ENCODE assay signal across 8 mouse cellular contexts in the genomic region with DNA sequence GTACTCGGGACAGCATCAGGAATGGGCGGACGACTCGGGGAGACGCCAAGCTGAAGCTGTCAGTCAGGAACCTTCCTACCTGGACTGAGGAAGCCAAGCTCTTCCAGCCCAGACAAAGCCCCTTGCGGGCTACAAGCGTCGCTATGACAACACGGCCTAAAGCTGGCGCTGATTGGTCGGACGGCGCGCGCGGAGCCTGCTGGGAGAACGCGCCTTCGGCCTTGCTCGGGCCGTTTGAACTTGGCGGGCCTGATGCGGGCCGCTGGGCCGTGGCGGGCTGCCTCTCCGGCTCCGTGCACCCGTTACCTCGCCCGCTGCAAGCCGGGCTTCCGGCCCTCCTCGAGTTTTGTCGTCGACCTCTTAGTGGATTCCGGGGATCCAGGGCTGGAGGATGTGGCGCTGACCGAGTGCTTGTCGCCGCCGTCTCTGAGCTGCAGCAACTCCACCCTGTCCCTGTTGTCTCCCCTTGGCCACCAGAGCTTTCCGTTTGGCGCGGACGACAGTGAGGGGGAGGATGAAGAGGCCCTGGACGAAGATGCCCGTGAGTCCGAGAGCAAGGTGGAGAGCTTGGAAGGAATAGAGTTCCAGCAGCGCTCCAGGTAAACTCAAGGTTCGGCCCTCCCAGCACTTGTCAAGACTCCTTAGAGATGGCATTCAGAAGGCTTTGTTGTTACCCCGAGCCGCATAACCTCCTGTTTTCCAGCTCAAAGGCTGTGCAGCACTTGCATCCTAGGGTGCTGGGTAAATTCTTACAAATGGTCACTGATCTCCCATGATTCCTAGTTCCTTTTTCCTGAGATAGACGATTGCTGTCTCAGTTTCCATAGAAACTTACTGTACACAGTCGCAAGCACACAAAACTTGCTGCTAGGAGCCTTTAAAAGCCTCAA. TPM values are rescaled to one million over a fixed set of nuclear protein-coding genes. Genes with fewer than 3 reads are reported as not detected.
DNase-seq lines count a peak whose midpoint lies in the region; ATAC-seq lines count a peak whose summit lies in the region.

A gene (plus strand): TSS at position 202 of the 890 bp plus-strand sequence.

- no peaks in the 10 kb centered on the region for H3K27me3 ChIP-seq in forebrain, embryonic 10.5 days (ENCODE audit: poor library complexity, severe bottlenecking)
- no peaks in the 10 kb centered on the region for H3K27me3 ChIP-seq in heart, embryonic 16.5 days (ENCODE audit: control insufficient read depth, insufficient read depth, low read length)
- H3K27me3 ChIP-seq in liver, embryonic 15.5 days, result no peaks in the 10 kb centered on the region
- no peaks in the 10 kb centered on the region for H3K27me3 ChIP-seq in neural tube, embryonic 12.5 days (replicated peaks)

- DNase-seq in c-Kit-negative CD71-positive TER-119-positive erythroid progenitor cells, embryonic 14.5 days (ENCODE audit: low read depth, low spot score), result peak; percentile 92
- DNase-seq in forebrain, embryonic 10.5 days (ENCODE audit: extremely low spot score, low spot score), result peak; percentile 92
- peak; percentile 94 to 95 for DNase-seq in kidney, postnatal 36 days
- peak; percentile 90 for DNase-seq in telencephalon, adult 2 months (ENCODE audit: low read depth, low spot score)

- H3K9ac ChIP-seq in heart, embryonic 16.5 days (ENCODE audit: low read length), result peak within 1 kb of the TSS; percentile 92
- H3K9ac ChIP-seq in liver, embryonic 15.5 days, result peak within 1 kb of the TSS; percentile 80
- peak within 1 kb of the TSS; percentile 86 for H3K9ac ChIP-seq in neural tube, embryonic 12.5 days

- H3K9me3 ChIP-seq in forebrain, embryonic 10.5 days, result no peaks in the 10 kb centered on the region
- H3K9me3 ChIP-seq in heart, embryonic 16.5 days (replicated peaks; ENCODE audit: control insufficient read depth, low read length), result no peaks in the 10 kb centered on the region
- no peaks in the 10 kb centered on the region for H3K9me3 ChIP-seq in liver, embryonic 15.5 days (replicated peaks)
- no peaks in the 10 kb centered on the region for H3K9me3 ChIP-seq in neural tube, embryonic 12.5 days

- ATAC-seq in CD4-positive, CD25-positive, alpha-beta regulatory T cell, adult 4 months, result peak; percentile 96
- ATAC-seq in heart, embryonic 16.5 days (replicated peaks; ENCODE audit: extremely low read depth, insufficient read depth, low FRiP score), result peak; percentile 99
- ATAC-seq in liver, embryonic 15.5 days (ENCODE audit: insufficient read depth), result peak; percentile 98
- ATAC-seq in neural tube, embryonic 12.5 days (ENCODE audit: low FRiP score, low read depth), result peak; percentile 99

- H3K36me3 ChIP-seq in forebrain, embryonic 10.5 days (replicated peaks), result peaks cover 33% of the 10 kb centered on the region
- H3K36me3 ChIP-seq in heart, embryonic 16.5 days (ENCODE audit: control insufficient read depth, insufficient read depth), result 0 out of 2 replicates have a peak, but pooled peaks cover 6% of the 10 kb centered on the region
- peaks cover 27% of the 10 kb centered on the region for H3K36me3 ChIP-seq in liver, embryonic 15.5 days (replicated peaks)
- H3K36me3 ChIP-seq in neural tube, embryonic 12.5 days, result peaks cover 12% of the 10 kb centered on the region

- H3K27ac ChIP-seq in forebrain, embryonic 10.5 days, result peak within 1 kb of the TSS; percentile 98
- peak within 1 kb of the TSS; percentile 73 for H3K27ac ChIP-seq in heart, embryonic 16.5 days (ENCODE audit: low read length)
- peak within 1 kb of the TSS; percentile 83 for H3K27ac ChIP-seq in liver, embryonic 15.5 days (replicated peaks)
- peak within 1 kb of the TSS; percentile 67 for H3K27ac ChIP-seq in neural tube, embryonic 12.5 days

- under 1% methylated on average over 55 of the region's 55 CpGs for WGBS in forebrain, embryonic 10.5 days
- under 1% methylated on average over 55 of the region's 55 CpGs for WGBS in heart, embryonic 16.5 days
- under 1% methylated on average over 55 of the region's 55 CpGs for WGBS in liver, embryonic 15.5 days (ENCODE audit: insufficient replicate concordance)
- WGBS in neural tube, embryonic 12.5 days, result under 1% methylated on average over 55 of the region's 55 CpGs

- H3K4me3 ChIP-seq in forebrain, embryonic 10.5 days, result peak within 1 kb of the TSS; percentile 80
- peak within 1 kb of the TSS; percentile 78 for H3K4me3 ChIP-seq in heart, embryonic 16.5 days (ENCODE audit: low read length)
- H3K4me3 ChIP-seq in liver, embryonic 15.5 days (replicated peaks), result peak within 1 kb of the TSS; percentile 74
- peak within 1 kb of the TSS; percentile 71 for H3K4me3 ChIP-seq in neural tube, embryonic 12.5 days

- peak within 1 kb of the TSS; percentile 86 for H3K4me2 ChIP-seq in heart, embryonic 16.5 days (ENCODE audit: low read depth, low read length)
- H3K4me2 ChIP-seq in liver, embryonic 15.5 days, result peak within 1 kb of the TSS; percentile 67
- H3K4me2 ChIP-seq in neural tube, embryonic 12.5 days (replicated peaks), result peak within 1 kb of the TSS; percentile 78

- H3K4me1 ChIP-seq in forebrain, embryonic 10.5 days, result peaks cover 26% of the 10 kb centered on the region
- H3K4me1 ChIP-seq in heart, embryonic 16.5 days (ENCODE audit: control insufficient read depth, insufficient read depth, low read length), result peaks cover 20% of the 10 kb centered on the region
- peaks cover 38% of the 10 kb centered on the region for H3K4me1 ChIP-seq in liver, embryonic 15.5 days (replicated peaks)
- peaks cover 20% of the 10 kb centered on the region for H3K4me1 ChIP-seq in neural tube, embryonic 12.5 days

RNA-seq across cellular contexts. Expression of the gene that starts here (rescaled TPM):
- 1 to 10 TPM; 4.5 to 6.6 TPM for polyA plus RNA-seq in CD4-positive, CD25-positive, alpha-beta regulatory T cell, adult 4 months (2017; shearing (Covaris generic))
- polyA plus RNA-seq in forebrain, embryonic 10.5 days (2016; fragmentation: Nextera tagmentation; extraction: Ambion mirVana), result 58.9 and 63.7 TPM in 2 replicates
- 26.4 TPM in 2 replicates for polyA plus RNA-seq in heart, embryonic 16.5 days (2015; fragmentation: Nextera tagmentation; extraction: Ambion mirVana)
- 16.7 and 19.4 TPM in 2 replicates for polyA plus RNA-seq in liver, embryonic 15.5 days (2015; fragmentation: Nextera tagmentation; extraction: Ambion mirVana)
- polyA plus RNA-seq in neural tube, embryonic 12.5 days (2016; fragmentation: Nextera tagmentation; extraction: Ambion mirVana), result 51.3 and 55.6 TPM in 2 replicates

Comparison
In these comparisons a context has a peak if more than half of its experiments do, and no peak if none do; other contexts are left out.
1. Peak in every context shown above with its lines: DNase-seq, ATAC-seq, H3K4me3 ChIP-seq and H3K27ac ChIP-seq.